Mouse (Mus musculus): ENCODE results near the gene Gm45015. TPM values are rescaled to one million over a fixed set of nuclear protein-coding genes. Genes with fewer than 3 reads are reported as not detected.
"Not testable (repeated sequence)": the region's sequence is repeated elsewhere in the genome, so short reads cannot be mapped to it uniquely, and the experiment has no call there.

The Gm45015 gene
- total RNA-seq (2021), result not detected
- long read RNA-seq, experiment 1, result 0 reads
- long read RNA-seq, experiment 2, result 0 reads

DNA sequence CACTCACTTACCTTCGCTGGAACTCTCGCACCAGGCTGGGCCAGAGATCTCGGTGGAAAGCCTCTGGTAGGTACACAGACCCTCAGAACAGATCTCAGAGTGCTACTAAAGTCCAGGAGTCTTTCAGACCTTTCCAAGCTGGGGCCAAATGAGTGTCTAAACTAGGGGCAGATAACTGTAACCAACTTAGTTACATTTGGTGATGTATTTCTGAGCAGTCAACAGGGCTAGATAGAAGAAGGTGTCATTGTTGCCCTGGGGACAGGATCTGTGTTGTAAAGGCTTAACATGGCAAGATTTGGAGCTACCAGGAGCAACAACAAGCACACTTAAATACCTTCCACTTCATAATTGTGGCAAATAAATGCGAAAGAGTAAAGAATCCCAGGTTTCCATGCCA, at the start of gene Gm45015:
TSS of gene Gm45015 (minus strand) at position 101 of the 400 bp plus-strand sequence.
- DNase-seq (ENCODE audit: low spot score in 2 of 2), result no peak

DNA sequence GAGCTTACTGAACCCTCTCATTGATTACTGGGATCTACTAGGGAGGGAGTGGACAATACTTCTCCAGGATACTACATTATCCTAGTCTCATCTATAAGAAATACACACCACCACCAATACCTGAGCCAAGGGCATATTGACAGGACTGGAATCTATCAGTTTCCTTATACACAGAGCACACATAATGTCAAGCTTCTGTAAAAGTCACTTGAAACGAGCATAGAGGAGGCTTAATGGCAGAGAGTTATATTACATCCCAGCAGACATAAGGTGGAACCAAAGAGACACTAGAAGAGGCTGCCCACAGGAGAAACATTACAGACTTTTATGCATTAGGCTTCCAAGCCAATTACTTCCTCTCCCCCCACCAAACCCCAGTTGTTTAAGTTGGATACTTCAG, 48.3 kb upstream of the Gm45015 start:
- DNase-seq (ENCODE audit: low spot score in 2 of 2), result no peak

GRCm38 (mm10) chrX:73384419-73384818, 47.8 kb upstream of the Gm45015 start:
- peak; percentile 1 to 2 for DNase-seq (ENCODE audit: low spot score in 2 of 2)

GRCm38 (mm10) chrX:73363291-73363690, 26.7 kb upstream of the Gm45015 start:
- DNase-seq (ENCODE audit: low spot score in 2 of 2), result no peak

DNA sequence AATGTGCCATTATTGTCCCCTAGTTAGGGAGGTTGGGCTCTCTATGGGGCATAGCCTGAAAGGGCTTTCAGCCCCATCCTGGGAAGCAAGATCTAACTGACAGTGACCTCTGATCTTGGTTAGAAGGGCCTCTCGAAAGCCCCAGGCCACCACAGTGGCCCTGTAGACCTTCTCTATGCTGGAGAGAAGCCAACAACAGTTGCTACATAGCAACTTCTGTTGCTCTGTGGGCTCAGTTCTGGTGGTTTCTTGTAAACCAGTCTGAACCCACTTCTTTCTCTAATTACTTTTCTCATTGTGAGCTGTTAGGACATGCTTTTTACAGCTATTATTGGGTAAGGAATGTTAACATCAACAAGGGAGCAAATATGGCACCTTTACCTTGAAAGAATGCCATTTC, 20.1 kb upstream of the Gm45015 start:
- DNase-seq (ENCODE audit: low spot score in 2 of 2), result no peak

GRCm38 (mm10) chrX:73356163-73356562, 19.5 kb upstream of the Gm45015 start:
- no peak for DNase-seq (ENCODE audit: low spot score in 2 of 2)

DNA sequence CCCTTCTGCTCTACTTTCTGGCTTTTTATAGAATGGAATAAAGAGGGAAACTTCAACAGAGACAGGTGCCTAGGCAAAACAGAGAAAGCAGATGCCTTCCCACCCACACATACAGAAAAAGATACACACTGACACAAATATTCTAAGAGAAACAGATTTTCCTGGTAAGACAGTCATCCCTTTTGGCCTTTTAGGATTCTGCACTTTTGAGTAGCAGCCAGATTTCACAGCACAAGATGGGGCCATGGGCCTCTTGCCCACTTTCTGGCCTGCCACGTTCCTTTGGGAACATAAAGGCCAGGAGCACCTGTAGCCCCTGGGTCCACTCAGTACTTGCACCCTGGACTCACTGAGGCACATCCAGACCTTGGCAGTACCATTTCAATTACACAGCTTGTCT, 7.7 kb upstream of the Gm45015 start:
- DNase-seq (ENCODE audit: low spot score in 2 of 2), result peak in 1 of 2 experiments; percentile 6

DNA sequence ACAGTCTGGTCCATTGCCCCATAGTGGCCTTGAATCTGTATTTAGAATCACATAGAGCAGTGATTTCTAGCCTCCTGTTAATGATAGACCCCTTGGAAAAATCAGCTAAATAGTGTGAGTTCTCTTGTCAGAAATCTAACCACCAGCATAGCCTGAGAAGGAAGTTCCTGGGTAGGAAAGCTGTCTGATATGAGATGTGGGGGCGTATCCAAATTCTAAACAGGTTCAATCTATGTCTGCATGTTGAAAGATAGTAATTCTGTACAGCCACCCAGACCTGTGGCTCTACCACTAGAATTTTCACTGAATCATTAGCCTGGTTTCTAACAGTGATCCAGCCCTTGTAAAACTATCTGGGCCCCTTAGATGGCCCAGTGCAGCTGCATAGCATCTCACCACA, 7.2 kb upstream of the Gm45015 start:
- DNase-seq (ENCODE audit: low spot score in 2 of 2), result no peak

- DNase-seq (ENCODE audit: low spot score in 2 of 2), result no peak
Measured at GRCm38 (mm10) chrX:73342941-73343735, 6.5 kb upstream of the Gm45015 start.

GRCm38 (mm10) chrX:73342483-73342895, 5.8 kb upstream of the Gm45015 start, which contains the start of gene Zfp275:
Gene Zfp275, plus strand, starts transcription at chrX:73342621.
- peak; percentile 56 to 72 for DNase-seq (ENCODE audit: low spot score in 2 of 2)

GRCm38 (mm10) chrX:73342068-73342467, 5.4 kb upstream of the Gm45015 start:
- DNase-seq (ENCODE audit: low spot score in 2 of 2), result no peak

DNA sequence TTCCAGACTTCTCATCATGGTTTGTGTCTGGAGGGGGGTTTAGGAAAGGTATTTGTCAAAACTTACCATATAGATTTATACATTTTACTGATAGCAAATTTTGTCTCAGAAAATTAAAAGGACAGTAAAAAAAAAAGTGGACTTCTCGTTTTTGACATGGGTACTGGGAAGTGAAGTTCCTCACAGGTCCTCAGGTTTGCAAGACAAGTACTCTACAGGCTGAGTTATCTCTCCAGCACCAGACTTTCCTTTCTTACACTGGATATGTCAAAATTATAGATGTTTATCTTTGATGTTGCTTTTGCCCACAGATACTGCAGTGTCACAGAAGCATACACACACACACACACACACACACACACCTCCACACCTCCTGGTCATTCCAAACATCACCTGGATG, 4.8 kb upstream of the Gm45015 start:
- DNase-seq (ENCODE audit: low spot score in 2 of 2), result no peak

- no peak for DNase-seq (ENCODE audit: low spot score in 2 of 2)
Measured at GRCm38 (mm10) chrX:73333548-73333947, 3.1 kb downstream of the Gm45015 start.

DNA sequence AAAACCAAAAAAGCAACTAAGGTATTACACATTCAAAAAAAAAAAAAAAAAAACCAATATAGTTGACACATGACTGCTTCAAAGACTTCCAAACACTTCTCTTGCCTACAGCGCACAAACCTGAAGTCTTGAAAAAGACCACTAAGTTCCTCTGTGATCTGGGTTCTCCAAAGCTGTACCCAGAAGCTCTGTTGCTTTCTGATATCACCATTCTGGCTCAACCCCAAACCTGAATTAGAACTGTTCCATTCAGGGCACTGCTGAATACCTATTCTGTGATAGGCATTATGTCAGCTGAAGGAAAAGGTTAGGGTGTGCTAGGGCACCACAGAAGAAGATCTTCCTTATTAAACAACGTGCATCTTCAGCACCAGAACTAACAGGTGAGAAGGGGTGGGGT, 9.4 kb downstream of the Gm45015 start:
- DNase-seq (ENCODE audit: low spot score in 2 of 2), result no peak

GRCm38 (mm10) chrX:73321029-73321428, 15.6 kb downstream of the Gm45015 start:
- no peak for DNase-seq (ENCODE audit: low spot score in 2 of 2)

- peak in 1 of 2 experiments; percentile 41 for DNase-seq (ENCODE audit: low spot score in 2 of 2)
Measured at GRCm38 (mm10) chrX:73312522-73312921, 24.1 kb downstream of the Gm45015 start.

DNA sequence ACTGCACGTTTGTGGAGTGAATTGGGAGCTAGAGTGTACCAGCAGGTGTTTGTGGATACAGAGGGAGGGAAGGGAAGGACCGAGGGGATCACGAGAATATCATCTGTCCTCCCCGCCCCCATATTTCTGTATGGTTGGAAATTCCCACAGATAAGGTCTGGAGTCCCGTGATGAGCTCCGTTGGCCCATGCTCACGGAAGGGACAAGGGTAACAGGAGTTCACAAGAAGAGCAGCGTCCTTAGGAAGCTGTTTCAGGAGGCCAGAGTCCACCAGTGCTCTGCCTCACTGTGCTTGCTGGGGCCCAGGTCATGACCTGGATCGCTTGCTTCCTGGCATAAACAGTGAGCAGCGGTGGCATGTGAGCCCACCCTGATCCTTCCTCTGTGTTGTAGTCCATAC, 40.9 kb downstream of the Gm45015 start:
- not testable (repeated sequence) for DNase-seq (ENCODE audit: low spot score in 2 of 2)

GRCm38 (mm10) chrX:73292876-73293275, 43.8 kb downstream of the Gm45015 start, which contains the start of the genes Xlr5a and Xlr5c:
Gene Xlr5a, minus strand, starts transcription at chrX:73292976.
Gene Xlr5c, minus strand, starts transcription at chrX:73292976.
- not testable (repeated sequence) for DNase-seq (ENCODE audit: low spot score in 2 of 2)

Other genes starting within 250 kb of the Gm45015 start
- 1 to 10 TPM in 1 of 2 experiments, not detected in 1; 4.9 TPM for gene Xlr3a, start 239.7 kb downstream of the Gm45015 start, total RNA-seq (2021)
- 1 to 10 TPM; 1.9 to 5.2 TPM for gene Gm14685, start 219.8 kb downstream of the Gm45015 start, total RNA-seq (2021)
- gene Xlr5b, start 188.0 kb downstream of the Gm45015 start, total RNA-seq (2021), result not detected
- gene DXBay18, start 187.4 kb downstream of the Gm45015 start, total RNA-seq (2021), result 1 to 10 TPM in 1 of 2 experiments, not detected in 1; 1.9 TPM
- not detected for gene Spin2d, start 159.9 kb downstream of the Gm45015 start, total RNA-seq (2021)
- gene Xlr3b, start 144.6 kb downstream of the Gm45015 start, total RNA-seq (2021), result 10 to 100 TPM in 1 of 2 experiments, 1 to 10 TPM in 1; 1.4 to 14.4 TPM
- 1 to 10 TPM in 1 of 2 experiments, not detected in 1; 1.6 TPM for gene Xlr4b, start 122.5 kb downstream of the Gm45015 start, total RNA-seq (2021)
- 10 to 100 TPM; 16.3 to 16.7 TPM for gene F8a, start 108.5 kb downstream of the Gm45015 start, total RNA-seq (2021)
- gene Xlr4c, start 93.7 kb downstream of the Gm45015 start, total RNA-seq (2021), result 1 to 10 TPM in 1 of 2 experiments, not detected in 1; 1.7 TPM
- gene Xlr3c, start 71.5 kb downstream of the Gm45015 start, total RNA-seq (2021), result not detected
- gene Xlr5a, start 43.9 kb downstream of the Gm45015 start, total RNA-seq (2021), result not detected
- not detected for gene Xlr5c, start 43.9 kb downstream of the Gm45015 start, total RNA-seq (2021)
- gene Zfp275, start 5.8 kb upstream of the Gm45015 start, total RNA-seq (2021), result 10 to 100 TPM; 11.1 to 11.7 TPM
- not detected for gene Gm18336, start 61.9 kb upstream of the Gm45015 start, total RNA-seq (2021)
- gene Zfp92, start 74.3 kb upstream of the Gm45015 start, total RNA-seq (2021), result 1 to 10 TPM; 2.1 to 3.0 TPM
- gene Trex2, start 98.5 kb upstream of the Gm45015 start, total RNA-seq (2021), result not detected
- gene Haus7, start 122.2 kb upstream of the Gm45015 start, total RNA-seq (2021), result 10 to 100 TPM; 10.5 to 11.3 TPM
- 10 to 100 TPM; 26.1 to 34.2 TPM for gene Bgn, start 146.8 kb upstream of the Gm45015 start, total RNA-seq (2021)
- 100 to 1,000 TPM; 134 to 136 TPM for gene Atp2b3, start 166.2 kb upstream of the Gm45015 start, total RNA-seq (2021)

Measured in layer of hippocampus, postnatal 14 days (tissue).